Mouse (Mus musculus) ES-E14 (cell line): ENCODE measurements around the gene Mllt10. TPM values are rescaled to one million over a fixed set of nuclear protein-coding genes. Genes with fewer than 3 reads are reported as not detected.
A peak's percentile ranks its signal among the peaks of the same experiment; 100 is the strongest.

Experiments
- DNase-seq: peaks from one replicate; pipeline ENCODE4 v3.0.0-alpha.2; 2013; ENCODE audit warnings: low read depth, low spot score
- H3K27ac ChIP-seq: 2 replicates; pipeline ENCODE4 v1.5.1; 2012; ENCODE audit warnings: low read depth, mild to moderate bottlenecking, low read length, moderate library complexity, mixed read lengths; ENCODE audit not compliant: poor library complexity, insufficient read depth, severe bottlenecking
- H3K36me3 ChIP-seq: 2 replicates; pipeline ENCODE4 v1.6.1; 2012; ENCODE audit warnings: mild to moderate bottlenecking, low read length, moderate library complexity, mixed read lengths; ENCODE audit not compliant: control insufficient read depth, poor library complexity, insufficient read depth, severe bottlenecking
- H3K4me1 ChIP-seq, 2 experiments: fragments of 150-350 bp in 1 of 2; sonication (generic) in 1 of 2; 2 replicates each; pipeline ENCODE4 v1.6.1; 2012; ENCODE audit warnings: low read length in 2 of 2, mild to moderate bottlenecking in 1 of 2, mixed read lengths in 1 of 2; ENCODE audit not compliant: control insufficient read depth in 2 of 2, insufficient read depth in 2 of 2, poor library complexity in 1 of 2
- H3K4me3 ChIP-seq, 2 experiments: fragments of 150-350 bp in 1 of 2; sonication (generic) in 1 of 2; 2 replicates each; pipeline ENCODE4 v1.5.1; 2012; ENCODE audit warnings: low read length in 2 of 2, low read depth in 1 of 2, mild to moderate bottlenecking in 1 of 2, mixed read lengths in 1 of 2; ENCODE audit not compliant: insufficient read depth in 1 of 2, poor library complexity in 1 of 2, severe bottlenecking in 1 of 2
- H3K9ac ChIP-seq: 2 replicates; pipeline ENCODE4 v1.6.1; 2012; ENCODE audit warnings: low read depth, mild to moderate bottlenecking, low read length, mixed read lengths; ENCODE audit not compliant: poor library complexity, insufficient read depth, severe bottlenecking
- H3K9me3 ChIP-seq: fragments of 150-350 bp; sonication (generic); 2 replicates; pipeline ENCODE4 v1.6.1; 2012; ENCODE audit warnings: low read depth, mild to moderate bottlenecking, low read length; ENCODE audit not compliant: control insufficient read depth, insufficient read depth
- CHD2 ChIP-seq: IDR thresholded peaks from 2 replicates; pipeline ENCODE4 v1.6.1; 2014; ENCODE audit warnings: mild to moderate bottlenecking, low read depth, low read length, inconsistent platforms
- HCFC1 ChIP-seq: IDR thresholded peaks from 2 replicates; pipeline ENCODE4 v1.6.1; 2012; ENCODE audit warnings: low read length, inconsistent platforms, borderline replicate concordance; ENCODE audit not compliant: insufficient read depth
- MAFK ChIP-seq: IDR thresholded peaks from 2 replicates; pipeline ENCODE4 v1.6.1; 2014; ENCODE audit warnings: mild to moderate bottlenecking, low read depth, low read length, inconsistent platforms; ENCODE audit not compliant: insufficient read depth
- ZC3H11A ChIP-seq: IDR thresholded peaks from 2 replicates; pipeline ENCODE4 v1.6.1; 2012; ENCODE audit warnings: low read depth, mild to moderate bottlenecking, inconsistent platforms, low read length, borderline replicate concordance
- ZNF384 ChIP-seq: IDR thresholded peaks from 2 replicates; pipeline ENCODE4 v1.6.1; 2012; ENCODE audit warnings: low read depth, low read length, inconsistent platforms
- in situ Hi-C, 2 experiments: fragments of 600-800 bp; cut with MboI; formaldehyde crosslinking; loops; one replicate each; pipeline ENCODE4 v1.15.1; 2025; ENCODE audit warnings: low sequenced_read_pairs in 2 of 2, inconsistent platforms in 1 of 2; ENCODE audit not compliant: unreplicated experiment in 2 of 2
- total RNA-seq: library from RNA; depleted of rRNA; stranded (reverse); fragments of 300-350 nt; gene quantifications from 2 replicates; pipeline ENCODE4 v1.2.3, GENCODE M21; 2012

Mllt10 gene
- total RNA-seq, 1 experiment: 40.7 TPM

GRCm38 (mm10) chr2:18060396-18060795 is 5.4 kb downstream of the Mllt10 start:
- Histone ChIP-seq H3K4me3 (no peak overlapping the region), H3K9ac (no peak overlapping the region), H3K4me1 (peaks cover 0 to 8% of the 10 kb centered on the region in 2 experiments; a peak in 2 of 4 replicates), H3K36me3 (no peaks in the 10 kb centered on the region), H3K9me3 (no peaks in the 10 kb centered on the region), H3K27ac (no peak overlapping the region)
- no peak for DNase-seq
- TF ChIP-seq ZC3H11A (no peak), ZNF384 (no peak), HCFC1 (no peak), MAFK (no peak), CHD2 (no peak)
- in situ Hi-C loops: no loop called here

- H3K4me1 ChIP-seq: peaks cover 0 to 9% of the 10 kb centered on the region in 2 experiments; a peak in 3 of 4 replicates
- in situ Hi-C loops: no loop called here
- TF ChIP-seq CHD2 (no peak), HCFC1 (no peak), ZNF384 (no peak), ZC3H11A (no peak), MAFK (no peak)
- H3K4me3 ChIP-seq: peak overlapping the region; percentile 77 to 81
- peak; percentile 28 for DNase-seq
- peak overlapping the region; percentile 99 for H3K27ac ChIP-seq
- peak overlapping the region; percentile 96 for H3K9ac ChIP-seq
- H3K9me3 ChIP-seq: no peaks in the 10 kb centered on the region
- peaks cover 2% of the 10 kb centered on the region for H3K36me3 ChIP-seq
Observed at GRCm38 (mm10) chr2:18063763-18064251, 8.8 kb downstream of the Mllt10 start.

DNA sequence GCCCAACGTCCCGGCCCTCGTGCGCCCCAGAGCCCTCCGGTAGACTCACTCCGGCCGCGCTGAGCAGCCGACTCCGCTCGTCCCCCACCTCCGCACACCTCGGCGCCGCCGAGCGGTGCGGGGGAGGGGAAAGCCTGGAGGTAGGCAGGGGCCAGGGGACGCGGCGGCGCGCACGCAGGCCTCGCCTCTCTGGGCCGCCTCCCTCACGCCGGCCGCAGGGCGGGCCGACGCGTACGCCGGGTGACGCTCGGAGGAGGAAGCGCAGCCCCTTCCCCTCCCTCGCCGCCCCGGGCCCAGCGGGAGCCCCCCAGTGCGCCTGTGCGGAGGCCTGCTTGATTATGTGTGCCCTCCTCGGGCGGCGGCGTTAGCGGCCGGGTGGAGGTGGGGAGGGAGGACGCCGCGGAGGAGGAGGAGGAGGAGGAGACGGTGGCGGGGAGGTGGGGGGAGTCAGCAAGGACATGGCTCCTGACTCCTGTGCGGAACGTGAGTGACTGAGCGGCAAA is 9.4 kb downstream of the Mllt10 start:
- in situ Hi-C loops: no loop called here
- TF ChIP-seq CHD2 (no peak), MAFK (no peak), ZC3H11A (no peak), ZNF384 (no peak), HCFC1 (peak; percentile 61; the same call in 1 of the 2 replicates)
- no peaks in the 10 kb centered on the region for H3K9me3 ChIP-seq
- H3K4me3 ChIP-seq: peak overlapping the region; percentile 77 to 81
- peaks cover 2% of the 10 kb centered on the region for H3K36me3 ChIP-seq
- H3K4me1 ChIP-seq: peaks cover 0 to 9% of the 10 kb centered on the region in 2 experiments; a peak in 3 of 4 replicates
- peak overlapping the region; percentile 99 for H3K27ac ChIP-seq
- DNase-seq: no peak
- H3K9ac ChIP-seq: peak overlapping the region; percentile 96

GRCm38 (mm10) chr2:18064941-18065707 is 10.1 kb downstream of the Mllt10 start:
- Histone ChIP-seq H3K4me3 (peak overlapping the region; percentile 77 to 81), H3K4me1 (peaks cover 0 to 9% of the 10 kb centered on the region in 2 experiments; a peak in 3 of 4 replicates), H3K9ac (peak overlapping the region; percentile 96), H3K27ac (peak overlapping the region; percentile 99), H3K9me3 (no peaks in the 10 kb centered on the region), H3K36me3 (peaks cover 2% of the 10 kb centered on the region)
- in situ Hi-C loops: no loop called here
- DNase-seq: no peak
- TF ChIP-seq CHD2 (no peak), HCFC1 (no peak), MAFK (no peak), ZC3H11A (no peak), ZNF384 (no peak)
